Mouse (Mus musculus): Measurements from ENCODE around the gene Ltbp2. TPM values are rescaled to one million over a fixed set of nuclear protein-coding genes. Genes with fewer than 3 reads are reported as not detected.

Ltbp2 gene
- polyA plus RNA-seq, 1 experiment from 2014 or later, result 0.29 TPM

DNA sequence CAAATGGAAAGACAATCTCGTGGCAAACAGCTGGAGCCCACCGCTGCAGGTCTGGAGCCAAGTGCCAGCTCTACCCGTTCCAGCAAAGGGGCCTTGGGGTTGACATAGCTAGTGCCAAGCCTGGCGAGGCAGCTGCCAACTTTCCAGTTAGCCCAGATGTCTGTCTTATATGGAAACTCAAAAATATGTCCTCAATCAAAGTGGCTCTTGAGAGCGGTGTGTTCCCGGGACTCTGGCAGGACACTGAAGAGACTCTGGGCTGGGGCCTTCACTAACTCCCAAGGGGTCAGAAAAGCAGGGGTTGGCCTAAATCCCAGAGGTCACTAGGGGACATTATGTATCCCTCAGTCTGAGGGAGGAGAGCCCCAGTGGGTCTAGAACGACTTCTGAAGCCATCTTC lies 52.7 kb downstream of the Ltbp2 start:
- Histone ChIP-seq H3K9me3 (ENCODE audit: control insufficient read depth, low read length) (no peaks in the 10 kb centered on the region), H3K4me1 (replicated peaks; ENCODE audit: control insufficient read depth, insufficient read depth, low read length) (peaks cover 7% of the 10 kb centered on the region), H3K27me3 (replicated peaks; ENCODE audit: control insufficient read depth, insufficient read depth, low read length) (no peaks in the 10 kb centered on the region), H3K4me2 (no peak overlapping the region), H3K27ac (ENCODE audit: low read depth, low read length) (no peak overlapping the region), H3K9ac (ENCODE audit: low read depth, low read length) (no peak overlapping the region), H3K4me3 (ENCODE audit: low read depth, low read length) (no peak overlapping the region), H3K36me3 (ENCODE audit: control insufficient read depth, insufficient read depth, low read length) (no peaks in the 10 kb centered on the region)
- 75% methylated on average over 7 of the region's 7 CpGs for WGBS
- ATAC-seq (replicated peaks; ENCODE audit: low FRiP score), result no peak
- no peak for DNase-seq (ENCODE audit: low spot score)

DNA sequence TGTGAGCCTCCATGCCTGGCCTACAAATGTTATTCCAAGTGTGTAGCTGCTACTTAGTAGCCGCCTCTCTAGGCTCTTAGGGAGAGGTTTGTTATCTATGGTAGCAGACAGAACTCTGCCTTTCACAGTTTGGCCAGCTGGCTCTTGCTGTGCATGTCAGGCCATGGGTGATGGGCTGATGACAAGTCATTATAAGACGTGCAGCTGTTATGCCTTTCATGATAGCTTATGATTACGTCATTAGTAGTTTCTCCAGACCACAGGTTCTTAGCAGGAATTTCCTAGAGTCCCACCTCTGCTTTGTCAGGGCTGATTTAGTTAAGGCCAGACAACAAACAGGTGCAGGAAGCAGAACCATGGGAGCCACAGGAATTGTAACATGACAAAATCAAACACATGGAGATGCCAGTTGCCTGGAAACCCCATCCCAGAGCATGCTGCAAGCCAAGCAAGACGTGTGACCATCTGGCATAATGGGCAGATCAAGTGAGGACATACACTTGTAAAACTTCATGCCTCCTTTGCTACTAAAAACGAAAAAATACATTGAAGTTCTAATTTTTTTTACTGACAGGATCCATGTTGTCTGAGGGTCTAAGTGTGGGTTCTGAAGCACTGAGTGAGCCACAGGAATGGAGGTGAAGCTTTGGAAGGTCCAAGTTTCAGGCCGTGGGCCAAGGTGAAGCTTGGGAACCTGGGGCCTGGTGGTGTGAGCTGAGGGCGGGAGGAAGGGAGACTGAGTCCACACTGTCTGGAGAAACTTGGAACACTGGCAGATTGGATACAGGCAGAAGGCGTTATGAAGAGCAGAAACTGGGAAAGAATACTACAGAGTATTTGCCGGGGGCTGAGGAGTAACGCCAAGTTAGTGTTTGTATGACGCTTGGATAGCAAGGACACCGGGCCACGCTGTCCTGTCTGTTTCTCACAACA lies 56.8 kb downstream of the Ltbp2 start:
- Histone ChIP-seq H3K4me1 (replicated peaks; ENCODE audit: control insufficient read depth, insufficient read depth, low read length) (peaks cover 7% of the 10 kb centered on the region), H3K9me3 (ENCODE audit: control insufficient read depth, low read length) (no peaks in the 10 kb centered on the region), H3K4me2 (0 out of 2 replicates have a peak overlapping the region, but pooled peaks have one; percentile 5), H3K4me3 (ENCODE audit: low read depth, low read length) (no peak overlapping the region), H3K36me3 (ENCODE audit: control insufficient read depth, insufficient read depth, low read length) (no peaks in the 10 kb centered on the region), H3K27me3 (replicated peaks; ENCODE audit: control insufficient read depth, insufficient read depth, low read length) (no peaks in the 10 kb centered on the region), H3K27ac (ENCODE audit: low read depth, low read length) (peak overlapping the region; percentile 67), H3K9ac (ENCODE audit: low read depth, low read length) (peak overlapping the region; percentile 35; the same call in 1 of the 2 replicates)
- WGBS, result 75% methylated on average over 13 of the region's 13 CpGs
- ATAC-seq (replicated peaks; ENCODE audit: low FRiP score), result peak; percentile 98
- no peak for DNase-seq (ENCODE audit: low spot score)

DNA sequence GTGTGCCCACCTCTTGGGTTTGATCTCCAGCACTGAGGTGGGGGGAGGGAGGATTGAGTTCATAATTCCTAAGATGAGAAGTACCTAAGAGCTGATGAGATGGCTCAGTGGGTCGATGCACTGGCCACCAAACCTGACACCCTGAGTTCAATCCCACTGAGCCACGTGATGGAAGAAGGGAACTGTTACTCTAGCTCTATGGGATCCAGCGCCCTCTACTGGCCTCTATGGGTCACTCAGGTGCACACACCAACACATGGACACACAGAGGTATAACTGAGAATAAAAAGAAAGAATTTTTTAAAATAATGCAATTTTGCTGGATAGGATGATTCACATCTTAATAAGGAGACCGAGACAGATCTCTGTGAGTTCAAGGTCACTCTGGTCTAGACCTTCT lies 57.8 kb downstream of the Ltbp2 start:
- WGBS, result 61% methylated on average over 4 of the region's 4 CpGs
- peaks cover 7% of the 10 kb centered on the region for H3K4me1 ChIP-seq (replicated peaks; ENCODE audit: control insufficient read depth, insufficient read depth, low read length)
- H3K36me3 ChIP-seq (ENCODE audit: control insufficient read depth, insufficient read depth, low read length), result no peaks in the 10 kb centered on the region
- no peaks in the 10 kb centered on the region for H3K9me3 ChIP-seq (ENCODE audit: control insufficient read depth, low read length)
- H3K4me3 ChIP-seq (ENCODE audit: low read depth, low read length), result no peak overlapping the region
- no peak for DNase-seq (ENCODE audit: low spot score)
- H3K9ac ChIP-seq (ENCODE audit: low read depth, low read length), result no peak overlapping the region
- no peaks in the 10 kb centered on the region for H3K27me3 ChIP-seq (replicated peaks; ENCODE audit: control insufficient read depth, insufficient read depth, low read length)
- H3K27ac ChIP-seq (ENCODE audit: low read depth, low read length), result peak overlapping the region; percentile 40; the same call in 1 of the 2 replicates
- no peak overlapping the region for H3K4me2 ChIP-seq
- ATAC-seq (replicated peaks; ENCODE audit: low FRiP score), result no peak

DNA sequence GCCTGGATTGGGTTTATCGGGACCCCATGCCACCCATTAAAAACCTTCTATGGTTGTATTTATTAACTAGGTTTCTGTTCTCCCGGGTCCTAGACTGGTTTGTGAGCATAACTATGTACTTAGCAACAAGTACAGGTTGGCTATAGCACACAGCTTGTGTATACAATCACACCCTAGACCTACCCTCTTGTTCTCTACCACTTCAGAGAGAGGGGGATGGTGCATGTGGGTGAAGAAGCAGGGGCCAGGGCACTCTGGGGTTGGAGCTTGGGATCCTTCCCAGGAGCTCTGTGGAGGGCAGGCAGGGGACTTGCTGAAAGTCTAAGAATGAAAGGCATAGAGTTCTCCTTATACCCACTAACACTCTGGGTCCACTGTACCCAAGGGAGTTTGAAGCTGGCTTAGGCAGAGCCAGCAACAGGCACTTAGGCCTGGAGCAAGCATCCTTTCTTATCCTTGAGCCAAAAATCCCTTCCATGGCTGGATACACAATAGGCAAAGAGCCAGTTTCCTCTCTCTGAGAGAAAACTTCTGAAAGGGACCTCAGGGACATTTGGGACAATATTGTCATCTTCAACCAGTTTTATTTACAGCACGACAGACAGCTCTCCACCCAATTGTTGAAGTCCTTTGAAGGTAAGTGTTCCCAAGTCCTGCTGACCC lies 61.5 kb downstream of the Ltbp2 start:
- Histone ChIP-seq H3K9me3 (ENCODE audit: control insufficient read depth, low read length) (no peaks in the 10 kb centered on the region), H3K36me3 (ENCODE audit: control insufficient read depth, insufficient read depth, low read length) (no peaks in the 10 kb centered on the region), H3K4me2 (no peak overlapping the region), H3K4me3 (ENCODE audit: low read depth, low read length) (no peak overlapping the region), H3K27me3 (replicated peaks; ENCODE audit: control insufficient read depth, insufficient read depth, low read length) (no peaks in the 10 kb centered on the region), H3K4me1 (replicated peaks; ENCODE audit: control insufficient read depth, insufficient read depth, low read length) (peaks cover 4% of the 10 kb centered on the region), H3K9ac (ENCODE audit: low read depth, low read length) (no peak overlapping the region), H3K27ac (ENCODE audit: low read depth, low read length) (no peak overlapping the region)
- no peak for DNase-seq (ENCODE audit: low spot score)
- 80% methylated on average over 3 of the region's 3 CpGs for WGBS
- ATAC-seq (replicated peaks; ENCODE audit: low FRiP score), result no peak

DNA sequence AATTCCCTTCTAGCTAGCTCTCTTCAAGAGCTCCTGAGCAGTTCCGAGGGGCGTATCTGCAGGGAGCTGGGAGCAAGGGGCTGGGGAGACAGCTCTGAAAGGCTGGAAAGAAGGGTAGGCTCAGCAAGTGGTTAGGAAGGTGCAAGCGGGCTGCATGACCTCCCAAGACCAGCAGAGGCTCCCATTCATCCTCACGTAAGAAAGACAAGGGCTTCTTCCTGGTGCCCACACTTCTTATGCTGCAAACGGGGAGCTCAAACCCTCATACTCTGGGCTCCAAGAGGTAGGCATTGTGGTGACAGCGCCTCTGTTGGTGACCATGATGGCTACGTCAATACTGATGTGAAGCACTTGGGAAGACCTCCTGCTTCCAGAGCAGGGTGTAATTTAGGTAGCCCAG lies 62.6 kb downstream of the Ltbp2 start:
- ATAC-seq (replicated peaks; ENCODE audit: low FRiP score) (no peak), DNase-seq (ENCODE audit: low spot score) (no peak)
- Histone ChIP-seq H3K27ac (ENCODE audit: low read depth, low read length) (no peak overlapping the region), H3K9ac (ENCODE audit: low read depth, low read length) (no peak overlapping the region), H3K4me3 (ENCODE audit: low read depth, low read length) (no peak overlapping the region), H3K27me3 (replicated peaks; ENCODE audit: control insufficient read depth, insufficient read depth, low read length) (no peaks in the 10 kb centered on the region), H3K9me3 (ENCODE audit: control insufficient read depth, low read length) (no peaks in the 10 kb centered on the region), H3K4me1 (replicated peaks; ENCODE audit: control insufficient read depth, insufficient read depth, low read length) (no peaks in the 10 kb centered on the region), H3K36me3 (ENCODE audit: control insufficient read depth, insufficient read depth, low read length) (no peaks in the 10 kb centered on the region), H3K4me2 (no peak overlapping the region)
- 40% methylated on average over 7 of the region's 7 CpGs for WGBS

DNA sequence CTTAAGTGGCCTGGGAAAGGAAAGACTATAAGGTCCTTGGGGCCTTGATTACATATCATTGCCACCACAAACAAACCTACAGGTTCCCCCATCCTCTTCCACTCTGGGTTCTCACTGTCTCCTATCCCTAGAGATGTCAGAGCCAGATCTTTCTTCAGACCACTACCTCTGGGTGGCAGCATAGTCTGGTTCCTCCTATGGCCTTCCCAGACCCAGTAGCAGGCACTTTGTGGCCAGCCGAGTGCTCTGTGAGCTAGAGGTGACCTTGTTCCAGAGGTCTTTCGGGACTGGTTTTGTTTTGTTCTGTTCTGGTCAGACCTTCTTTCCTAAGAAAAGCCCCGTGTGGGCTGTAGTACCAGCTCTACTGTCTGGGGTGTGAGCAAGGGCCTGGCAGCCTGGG lies 64.3 kb downstream of the Ltbp2 start:
- no peak for ATAC-seq (replicated peaks; ENCODE audit: low FRiP score)

DNA sequence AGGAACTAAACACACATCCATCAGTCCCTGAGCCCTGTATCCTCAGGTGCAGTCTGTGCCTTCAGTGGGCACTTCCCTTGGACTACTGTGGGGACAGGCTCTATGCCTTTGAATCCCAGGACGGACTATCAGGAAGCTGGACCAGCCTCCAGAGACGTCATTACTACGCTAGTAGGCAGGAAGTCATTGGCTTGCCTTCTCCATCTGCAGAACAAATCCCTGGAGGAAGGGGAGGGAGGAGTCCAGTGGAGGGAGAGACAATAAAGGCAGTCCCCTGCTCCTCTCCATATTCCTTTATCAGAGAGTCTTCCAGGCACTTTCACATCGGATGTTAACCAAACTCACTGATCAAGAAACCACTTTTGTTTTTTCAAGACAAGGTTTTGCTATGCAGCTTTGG lies 64.8 kb downstream of the Ltbp2 start:
- Histone ChIP-seq H3K27me3 (replicated peaks; ENCODE audit: control insufficient read depth, insufficient read depth, low read length) (no peaks in the 10 kb centered on the region), H3K9ac (ENCODE audit: low read depth, low read length) (no peak overlapping the region), H3K4me2 (no peak overlapping the region), H3K4me1 (replicated peaks; ENCODE audit: control insufficient read depth, insufficient read depth, low read length) (no peaks in the 10 kb centered on the region), H3K36me3 (ENCODE audit: control insufficient read depth, insufficient read depth, low read length) (no peaks in the 10 kb centered on the region), H3K9me3 (ENCODE audit: control insufficient read depth, low read length) (no peaks in the 10 kb centered on the region), H3K4me3 (ENCODE audit: low read depth, low read length) (no peak overlapping the region), H3K27ac (ENCODE audit: low read depth, low read length) (no peak overlapping the region)
- no peak for DNase-seq (ENCODE audit: low spot score)
- no peak for ATAC-seq (replicated peaks; ENCODE audit: low FRiP score)
- WGBS, result 35% methylated on average over 4 of the region's 4 CpGs

More for the DNA sequence above, 64.3 kb downstream of the Ltbp2 start:
- 59% methylated on average over 3 of the region's 3 CpGs for WGBS
- no peak for DNase-seq (ENCODE audit: low spot score)
- Histone ChIP-seq H3K4me2 (no peak overlapping the region), H3K9me3 (ENCODE audit: control insufficient read depth, low read length) (no peaks in the 10 kb centered on the region), H3K9ac (ENCODE audit: low read depth, low read length) (no peak overlapping the region), H3K4me3 (ENCODE audit: low read depth, low read length) (no peak overlapping the region), H3K36me3 (ENCODE audit: control insufficient read depth, insufficient read depth, low read length) (no peaks in the 10 kb centered on the region), H3K27me3 (replicated peaks; ENCODE audit: control insufficient read depth, insufficient read depth, low read length) (no peaks in the 10 kb centered on the region), H3K27ac (ENCODE audit: low read depth, low read length) (no peak overlapping the region), H3K4me1 (replicated peaks; ENCODE audit: control insufficient read depth, insufficient read depth, low read length) (no peaks in the 10 kb centered on the region)

DNA sequence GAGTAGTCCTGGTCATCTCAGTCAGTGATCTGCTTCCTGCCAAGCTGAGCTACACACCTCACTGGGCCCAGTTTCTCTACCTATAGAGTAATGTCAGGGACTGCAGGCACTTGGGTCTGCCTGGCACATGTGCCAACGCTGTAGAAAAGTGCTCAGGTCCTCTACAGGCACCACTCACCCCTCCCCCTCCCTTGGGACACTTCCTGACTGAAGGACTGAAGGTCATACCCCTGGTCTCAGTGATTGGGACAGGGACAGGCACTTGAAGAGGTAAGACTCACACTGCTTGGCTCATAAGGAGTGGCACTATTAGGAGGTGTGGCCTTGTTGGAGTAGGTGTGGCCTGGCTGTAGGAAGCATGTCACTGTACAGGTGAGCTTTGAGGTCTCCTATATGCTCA lies 65.5 kb downstream of the Ltbp2 start:
- H3K4me2 ChIP-seq, result no peak overlapping the region
- no peak overlapping the region for H3K4me3 ChIP-seq (ENCODE audit: low read depth, low read length)
- ATAC-seq (replicated peaks; ENCODE audit: low FRiP score), result no peak
- no peak overlapping the region for H3K27ac ChIP-seq (ENCODE audit: low read depth, low read length)
- DNase-seq (ENCODE audit: low spot score), result no peak
- H3K4me1 ChIP-seq (replicated peaks; ENCODE audit: control insufficient read depth, insufficient read depth, low read length), result no peaks in the 10 kb centered on the region
- no peaks in the 10 kb centered on the region for H3K36me3 ChIP-seq (ENCODE audit: control insufficient read depth, insufficient read depth, low read length)
- 48% methylated on average over 1 of the region's 1 CpGs for WGBS
- H3K9ac ChIP-seq (ENCODE audit: low read depth, low read length), result no peak overlapping the region
- H3K9me3 ChIP-seq (ENCODE audit: control insufficient read depth, low read length), result no peaks in the 10 kb centered on the region
- H3K27me3 ChIP-seq (replicated peaks; ENCODE audit: control insufficient read depth, insufficient read depth, low read length), result no peaks in the 10 kb centered on the region
